Mouse (Mus musculus) thymus, postnatal 36 days (tissue): ENCODE measurements around the gene Nat10.

Source experiments
- DNase-seq, 2 experiments: peaks; one replicate each; pipeline ENCODE4 v3.0.0; 2022; ENCODE audit warnings: mixed read lengths in 2 of 2

Gene Nat10

DNA sequence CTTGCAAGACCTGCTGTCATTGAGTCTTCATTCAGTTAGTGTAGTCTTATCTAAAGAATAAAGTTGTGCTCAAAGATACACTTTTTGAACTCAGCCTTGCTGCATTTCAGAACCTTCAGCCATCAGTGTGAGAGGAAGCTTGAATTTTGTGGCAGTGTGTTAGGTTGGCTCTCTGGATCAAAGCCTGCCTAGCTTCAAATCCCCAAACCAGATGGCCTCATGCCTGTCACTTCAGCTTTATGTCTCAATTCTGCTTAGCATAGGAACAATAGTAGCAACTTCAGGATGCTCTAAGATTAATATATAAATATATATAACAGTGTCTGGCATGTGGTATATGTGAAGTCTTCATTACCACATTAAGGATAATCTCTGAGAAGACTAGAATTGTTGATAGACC, 73.2 kb downstream of the Nat10 start:
- no peak for DNase-seq

- DNase-seq: peak in 1 of 2 experiments; percentile 49
Measured at GRCm38 (mm10) chr2:103687143-103687542, 73.9 kb downstream of the Nat10 start.

- DNase-seq: no peak
Measured at GRCm38 (mm10) chr2:103685581-103685980, 75.5 kb downstream of the Nat10 start.

GRCm38 (mm10) chr2:103684926-103685577, 76.0 kb downstream of the Nat10 start:
- DNase-seq: peak; percentile 76 to 84

DNA sequence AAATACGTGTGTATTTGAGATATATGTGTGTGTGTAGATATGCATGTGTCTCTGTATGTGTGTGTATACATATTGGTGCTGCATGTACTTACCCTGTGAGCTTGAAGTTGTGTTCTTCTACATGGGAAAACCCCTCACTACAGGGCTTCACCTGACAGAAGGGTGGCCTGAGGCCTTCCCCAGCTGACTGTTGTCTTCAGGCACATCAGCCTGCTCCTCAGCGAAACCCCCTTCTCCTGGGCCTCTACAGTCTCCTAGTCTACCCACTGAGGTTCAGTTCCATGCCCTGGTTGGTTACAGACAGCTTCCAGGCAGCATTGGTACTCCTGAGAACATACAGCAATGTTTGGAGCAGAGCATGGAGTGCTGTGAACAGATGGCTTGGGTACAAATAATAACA, 76.6 kb downstream of the Nat10 start:
- peak; percentile 45 to 48 for DNase-seq

DNA sequence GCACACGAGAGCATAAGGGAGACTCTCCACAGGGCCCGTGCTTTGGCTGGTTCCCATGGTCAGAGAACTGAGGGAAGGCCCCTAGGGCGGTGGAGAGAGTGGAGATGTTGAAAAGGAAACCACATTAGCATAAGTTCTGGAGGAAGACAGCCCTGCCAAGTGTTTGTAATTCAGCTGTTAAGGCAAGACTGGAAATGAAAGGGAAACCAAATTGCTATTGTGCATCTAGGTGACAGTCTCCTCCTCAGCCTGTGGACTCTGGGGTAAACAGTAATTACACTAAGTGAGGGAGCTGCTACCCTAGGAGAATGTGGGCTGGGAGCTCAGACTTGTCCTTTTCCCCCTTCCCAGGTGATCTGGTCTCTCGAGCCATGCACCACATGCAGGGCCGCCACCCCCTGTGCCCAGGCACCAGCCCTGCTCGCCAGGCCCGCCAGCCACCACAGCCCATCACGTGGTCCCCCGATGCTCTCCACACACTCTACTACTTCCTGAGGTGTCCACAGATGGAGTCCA, 78.1 kb downstream of the Nat10 start:
- peak; percentile 62 to 69 for DNase-seq

GRCm38 (mm10) chr2:103682261-103682722, 78.8 kb downstream of the Nat10 start:
- peak; percentile 85 to 94 for DNase-seq

GRCm38 (mm10) chr2:103681149-103681548, 79.9 kb downstream of the Nat10 start:
- peak; percentile 41 to 48 for DNase-seq

GRCm38 (mm10) chr2:103680364-103681110, 80.5 kb downstream of the Nat10 start:
- DNase-seq: peak; percentile 51 to 52

- no peak for DNase-seq
Measured at GRCm38 (mm10) chr2:103678433-103678832, 82.6 kb downstream of the Nat10 start.

- DNase-seq: no peak
Measured at GRCm38 (mm10) chr2:103677614-103678369, 83.3 kb downstream of the Nat10 start.

- DNase-seq: no peak
Measured at GRCm38 (mm10) chr2:103676808-103677207, 84.3 kb downstream of the Nat10 start.

- no peak for DNase-seq
Measured at GRCm38 (mm10) chr2:103675391-103675790, 85.7 kb downstream of the Nat10 start.

DNA sequence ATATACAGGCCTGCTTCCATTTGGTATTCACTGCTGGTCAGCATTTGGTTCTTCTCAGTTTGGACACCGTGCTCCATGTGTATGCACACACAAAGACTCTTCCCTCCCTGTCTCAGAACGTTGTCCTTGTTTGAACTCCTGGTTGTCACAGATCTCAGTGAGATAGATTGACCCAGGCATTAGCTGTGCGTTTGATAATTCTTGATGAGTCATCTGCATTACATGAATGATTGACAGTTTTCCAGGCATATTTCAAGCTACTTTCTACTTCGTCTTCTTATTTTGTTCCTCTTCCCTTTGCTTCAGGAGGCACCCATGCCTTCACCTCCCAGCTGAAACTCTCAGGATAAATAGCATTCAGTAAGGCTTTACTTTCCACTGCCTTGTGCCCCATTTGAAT, 87.5 kb downstream of the Nat10 start:
- no peak for DNase-seq

- DNase-seq: peak; percentile 29 to 39
Measured at GRCm38 (mm10) chr2:103672573-103673119, 88.4 kb downstream of the Nat10 start.
